Mouse (Mus musculus) intestine, postnatal 0 days (tissue): ENCODE measurements around the gene Wdr19. TPM values are rescaled to one million over a fixed set of nuclear protein-coding genes. Genes with fewer than 3 reads are reported as not detected.

Source experiments
- ATAC-seq: fragments of 200-750 bp; cut with Nextera tagmentation; 2 replicates; pipeline ENCODE4 v1.8.0; 2017; ENCODE audit warnings: mild to moderate bottlenecking, moderate TSS enrichment, moderate library complexity
- H3K27ac ChIP-seq: fragments of 300-500 bp; sonication (generic); 2 replicates; pipeline ENCODE4 v1.5.1; 2014; ENCODE audit warnings: mild to moderate bottlenecking, low read depth, low read length, moderate library complexity
- H3K27me3 ChIP-seq: fragments of 300-500 bp; sonication (generic); replicated peaks from 2 replicates; pipeline ENCODE4 v1.6.1; 2014; ENCODE audit warnings: low read length, mixed read lengths; ENCODE audit not compliant: control insufficient read depth, insufficient read depth
- H3K36me3 ChIP-seq: fragments of 300-500 bp; sonication (generic); 2 replicates; pipeline ENCODE4 v1.6.1; 2014; ENCODE audit warnings: mild to moderate bottlenecking, moderate library complexity; ENCODE audit not compliant: control insufficient read depth, insufficient read depth
- H3K4me1 ChIP-seq: fragments of 300-500 bp; sonication (generic); replicated peaks from 2 replicates; pipeline ENCODE4 v1.6.1; 2014; ENCODE audit warnings: antibody characterized with exemption, low read length, mixed read lengths; ENCODE audit not compliant: control insufficient read depth, insufficient read depth
- H3K4me2 ChIP-seq: fragments of 300-500 bp; sonication (generic); replicated peaks from 2 replicates; pipeline ENCODE4 v1.6.1; 2014; ENCODE audit warnings: low read depth, mild to moderate bottlenecking, moderate library complexity
- H3K4me3 ChIP-seq: fragments of 300-500 bp; sonication (generic); 2 replicates; pipeline ENCODE4 v1.5.1; 2014; ENCODE audit warnings: low read depth, low read length
- H3K9ac ChIP-seq: fragments of 300-500 bp; sonication (generic); 2 replicates; pipeline ENCODE4 v1.6.1; 2014; ENCODE audit warnings: mild to moderate bottlenecking, low read depth, low read length
- H3K9me3 ChIP-seq: fragments of 300-500 bp; sonication (generic); 2 replicates; pipeline ENCODE4 v1.6.1; 2016; ENCODE audit warnings: mixed run types; ENCODE audit not compliant: control insufficient read depth
- CTCF ChIP-seq: sonication (generic); IDR thresholded peaks from 2 replicates; pipeline ENCODE4 v1.5.1; 2016; ENCODE audit warnings: low read depth, mild to moderate bottlenecking, control low read depth, antibody characterized with exemption, moderate library complexity
- WGBS: fragments of 180-500 bp; shearing (Covaris S2); extraction: QIAGEN DNeasy Blood & Tissue Kit; methylation state at CpG from one replicate; pipeline ENCODE4 v1.1.7; 2014; 5-methylcytosine and 5-hydroxymethylcytosine counted together
- polyA plus RNA-seq: library from polyadenylated mRNA; unstranded; fragments of >200 nt; fragmentation: Nextera tagmentation; extraction: Ambion mirVana; gene quantifications from 2 replicates; pipeline ENCODE4 v1.2.1, GENCODE M21; 2015

Wdr19 gene
- polyA plus RNA-seq, 1 experiment from 2014 or later, result 1.7 TPM

DNA sequence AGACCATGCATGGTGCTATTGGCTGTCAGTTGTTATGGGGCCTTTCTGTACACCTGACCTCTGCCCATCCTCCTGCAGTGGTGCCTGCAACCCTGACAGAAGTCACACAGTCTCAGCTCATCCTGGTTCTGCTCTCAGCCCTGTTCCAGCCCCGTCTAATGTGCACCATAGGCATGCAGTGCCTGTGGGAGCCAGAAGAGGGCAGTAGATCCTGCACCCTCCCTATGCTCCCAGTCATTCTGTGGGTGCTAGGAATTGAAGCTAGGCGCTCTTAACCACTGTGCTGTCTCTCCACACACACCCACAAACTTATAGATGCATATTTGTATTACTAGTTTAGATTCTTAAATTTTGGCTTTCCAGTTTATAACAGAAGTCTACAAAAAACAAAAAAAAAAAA, 42.6 kb upstream of the Wdr19 start:
- no peak overlapping the region for H3K4me2 ChIP-seq
- no peak for ATAC-seq
- H3K27me3 ChIP-seq, result no peaks in the 10 kb centered on the region
- H3K27ac ChIP-seq, result no peak overlapping the region
- 87% methylated on average over 2 of the region's 2 CpGs for WGBS
- H3K9ac ChIP-seq, result no peak overlapping the region
- peaks cover 3% of the 10 kb centered on the region for H3K36me3 ChIP-seq
- no peak overlapping the region for H3K4me3 ChIP-seq
- H3K4me1 ChIP-seq, result no peaks in the 10 kb centered on the region
- H3K9me3 ChIP-seq, result no peaks in the 10 kb centered on the region
- TF ChIP-seq CTCF, result peak; percentile 79

DNA sequence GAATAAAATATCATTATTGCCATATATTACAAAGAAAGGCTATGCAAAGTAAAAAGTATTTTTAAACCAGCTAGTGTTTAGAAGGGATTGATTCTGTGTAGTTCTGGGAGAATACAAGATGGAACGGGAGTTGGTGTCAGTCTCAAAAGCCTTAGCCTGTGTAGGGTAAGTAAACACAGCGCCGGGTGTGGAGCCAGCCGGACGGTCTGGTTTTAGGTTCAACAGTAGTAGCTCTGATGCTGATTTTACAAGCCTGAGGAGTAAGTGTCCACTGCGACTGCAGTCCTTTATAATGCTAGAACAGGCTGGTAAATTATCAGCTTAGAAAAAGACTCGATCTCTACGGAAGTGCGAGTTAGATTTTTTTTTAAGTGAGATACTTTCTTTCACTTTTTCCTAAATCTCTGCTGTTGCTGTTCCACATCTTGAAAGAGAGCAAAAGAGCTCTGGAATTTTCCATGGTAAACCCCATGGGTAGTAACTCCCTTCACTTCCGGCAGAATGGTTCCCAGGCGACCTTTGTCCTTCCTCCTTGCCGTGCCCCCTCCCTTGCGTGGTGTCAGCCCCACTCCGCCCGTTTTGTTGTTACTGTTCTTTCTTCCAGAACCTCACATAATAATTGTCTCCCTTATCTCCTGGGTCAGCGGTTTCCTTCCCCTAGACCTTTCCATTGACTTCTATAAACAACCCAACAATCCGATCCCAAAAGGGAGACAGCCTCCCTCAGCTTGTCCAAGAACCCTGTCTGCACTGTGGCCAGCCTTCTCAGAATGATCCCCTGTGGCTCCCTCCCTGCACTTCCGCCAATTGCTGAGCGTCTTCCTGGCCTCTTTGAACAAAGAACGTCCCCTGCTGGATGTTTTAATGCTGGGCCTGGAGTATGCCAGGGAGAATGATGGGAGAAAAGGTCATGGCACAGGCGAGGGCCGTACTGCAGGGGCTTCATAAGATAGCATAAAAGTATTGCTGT, 41.8 kb upstream of the Wdr19 start:
- peak overlapping the region; percentile 59 for H3K4me2 ChIP-seq
- H3K27me3 ChIP-seq, result no peaks in the 10 kb centered on the region
- H3K4me3 ChIP-seq, result peak overlapping the region; percentile 21
- peak; percentile 80 for ATAC-seq
- WGBS, result 43% methylated on average over 22 of the region's 22 CpGs
- peak overlapping the region; percentile 64 for H3K27ac ChIP-seq
- H3K36me3 ChIP-seq, result peaks cover 2% of the 10 kb centered on the region
- TF ChIP-seq CTCF, result peak; percentile 65
- peak overlapping the region; percentile 31; the same call in 1 of the 2 replicates for H3K9ac ChIP-seq
- H3K9me3 ChIP-seq, result no peaks in the 10 kb centered on the region
- no peaks in the 10 kb centered on the region for H3K4me1 ChIP-seq

DNA sequence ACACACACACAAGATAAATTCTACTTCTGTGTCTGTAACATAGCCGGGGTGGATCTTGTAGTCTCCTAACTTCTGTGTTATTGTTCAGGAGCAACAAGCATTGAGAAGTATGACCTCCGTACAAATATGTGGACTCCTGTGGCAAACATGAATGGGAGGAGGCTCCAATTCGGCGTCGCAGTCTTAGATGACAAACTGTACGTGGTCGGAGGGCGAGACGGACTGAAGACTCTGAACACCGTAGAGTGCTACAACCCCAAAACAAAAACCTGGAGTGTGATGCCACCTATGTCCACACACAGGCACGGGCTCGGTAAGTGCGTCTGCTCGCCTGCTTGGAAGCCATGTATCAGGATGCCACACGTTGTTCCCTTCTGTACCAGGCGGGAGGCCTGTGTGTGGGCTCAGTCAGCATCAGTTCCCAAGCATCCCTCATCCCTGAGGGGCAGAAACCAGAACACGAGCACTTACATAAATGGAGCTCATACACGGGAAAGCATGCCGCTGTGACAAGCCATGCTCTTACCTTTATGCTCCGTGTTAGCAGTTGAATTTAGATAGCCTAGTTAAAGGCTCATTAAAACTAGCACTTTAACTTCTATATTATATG, 40.7 kb upstream of the Wdr19 start:
- no peaks in the 10 kb centered on the region; the same call in 1 of the 2 replicates for H3K36me3 ChIP-seq
- H3K4me2 ChIP-seq, result no peak overlapping the region
- no peak overlapping the region for H3K27ac ChIP-seq
- H3K9ac ChIP-seq, result no peak overlapping the region
- 90% methylated on average over 20 of the region's 20 CpGs for WGBS
- H3K9me3 ChIP-seq, result no peaks in the 10 kb centered on the region
- no peak for TF ChIP-seq CTCF
- no peak overlapping the region for H3K4me3 ChIP-seq
- ATAC-seq, result no peak
- no peaks in the 10 kb centered on the region for H3K27me3 ChIP-seq
- H3K4me1 ChIP-seq, result no peaks in the 10 kb centered on the region

DNA sequence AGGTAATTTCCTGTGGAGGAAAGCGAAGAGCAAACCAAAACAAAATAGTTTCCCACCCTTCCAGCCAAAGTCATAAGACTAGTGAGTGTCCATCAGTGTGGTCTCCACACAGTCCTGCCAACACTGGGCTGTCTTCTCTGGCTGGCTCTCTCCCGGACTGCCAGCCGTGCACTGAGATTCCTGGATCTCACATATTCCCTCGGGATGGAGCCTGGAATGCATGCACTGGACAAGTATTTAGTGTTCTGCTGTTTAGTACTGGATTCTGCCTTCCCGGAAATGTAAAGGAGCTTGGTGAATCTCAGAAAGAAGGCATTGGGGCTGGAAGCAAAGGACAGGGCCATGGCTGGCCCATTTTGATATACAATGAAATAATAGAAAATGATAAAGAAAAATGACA, 36.5 kb upstream of the Wdr19 start:
- TF ChIP-seq CTCF, result no peak
- Histone ChIP-seq H3K9ac (no peak overlapping the region), H3K27me3 (no peaks in the 10 kb centered on the region), H3K36me3 (peaks cover 14% of the 10 kb centered on the region; the same call in 1 of the 2 replicates), H3K9me3 (no peaks in the 10 kb centered on the region), H3K27ac (no peak overlapping the region), H3K4me2 (no peak overlapping the region), H3K4me3 (no peak overlapping the region), H3K4me1 (no peaks in the 10 kb centered on the region)
- no peak for ATAC-seq
- WGBS, result 66% methylated on average over 5 of the region's 5 CpGs

DNA sequence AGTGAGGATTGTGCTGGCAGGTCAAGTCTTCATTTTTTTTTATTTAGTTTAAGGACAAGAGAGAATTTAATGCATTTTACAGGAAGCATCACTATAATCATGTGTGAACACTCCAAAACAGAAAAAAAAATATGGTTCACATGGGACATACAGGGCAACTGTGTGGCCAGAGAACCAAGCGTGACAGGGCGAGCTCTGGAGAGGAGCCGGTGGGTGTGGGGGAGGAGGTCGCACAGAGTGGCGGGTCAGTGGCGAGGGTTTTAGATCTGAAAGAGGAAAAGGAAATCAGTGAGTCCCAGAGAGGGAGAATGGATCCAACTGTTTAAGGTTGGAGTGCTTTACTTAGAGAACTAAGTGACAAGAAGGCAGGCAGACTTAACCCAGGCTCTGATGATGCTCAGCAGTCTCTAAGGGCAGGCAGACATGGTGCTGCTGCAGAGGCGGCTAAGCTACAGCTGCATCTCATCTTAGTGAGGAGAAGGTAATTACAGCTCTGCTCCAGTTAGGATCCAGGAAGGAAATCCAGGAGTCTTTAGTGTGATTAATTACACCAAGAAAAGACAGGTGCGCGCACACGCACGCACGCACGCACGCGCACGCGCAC, 35.9 kb upstream of the Wdr19 start:
- peaks cover 14% of the 10 kb centered on the region; the same call in 1 of the 2 replicates for H3K36me3 ChIP-seq
- 85% methylated on average over 17 of the region's 17 CpGs for WGBS
- no peaks in the 10 kb centered on the region for H3K9me3 ChIP-seq
- no peaks in the 10 kb centered on the region for H3K4me1 ChIP-seq
- H3K4me2 ChIP-seq, result no peak overlapping the region
- no peak overlapping the region for H3K4me3 ChIP-seq
- TF ChIP-seq CTCF, result no peak
- no peaks in the 10 kb centered on the region for H3K27me3 ChIP-seq
- no peak overlapping the region for H3K9ac ChIP-seq
- no peak overlapping the region for H3K27ac ChIP-seq
- no peak for ATAC-seq

DNA sequence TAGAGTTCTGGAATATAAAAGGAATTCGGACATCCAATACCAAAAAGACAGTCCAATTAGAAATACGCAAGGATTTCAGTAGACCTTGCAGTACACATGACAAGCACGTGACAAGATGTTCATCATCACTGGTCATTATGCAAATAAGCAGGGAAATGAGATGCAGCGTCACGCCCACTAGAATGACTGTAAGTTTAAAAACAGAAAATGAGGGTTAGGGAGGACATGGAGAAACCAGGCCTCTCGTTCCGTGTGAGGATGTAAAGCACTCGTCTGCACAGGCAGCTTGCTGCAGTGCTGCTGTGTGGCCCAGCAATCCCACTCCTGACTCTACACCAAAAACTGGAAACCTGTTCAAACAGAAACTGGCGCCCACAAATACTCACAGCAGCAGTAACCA, 29.3 kb upstream of the Wdr19 start:
- Histone ChIP-seq H3K27ac (no peak overlapping the region), H3K9me3 (no peaks in the 10 kb centered on the region)
- 89% methylated on average over 9 of the region's 9 CpGs for WGBS

More for the DNA sequence above, 29.3 kb upstream of the Wdr19 start:
- H3K9ac ChIP-seq, result no peak overlapping the region
- TF ChIP-seq CTCF, result no peak
- ATAC-seq, result no peak
- H3K4me1 ChIP-seq, result no peaks in the 10 kb centered on the region
- no peak overlapping the region for H3K4me2 ChIP-seq
- H3K27me3 ChIP-seq, result no peaks in the 10 kb centered on the region
- no peak overlapping the region for H3K4me3 ChIP-seq
- H3K36me3 ChIP-seq, result peaks cover 6% of the 10 kb centered on the region; the same call in 1 of the 2 replicates
